Mouse (Mus musculus) spleen, adult 12 weeks (tissue): ENCODE measurements around the gene Tmem136.

Experiments used
- DNase-seq: peaks from one replicate; pipeline ENCODE4 v3.0.0; 2022; ENCODE audit warnings: low spot score

Tmem136 gene

GRCm38 (mm10) chr9:43076163-43076562 lies 40.2 kb downstream of the Tmem136 start:
- DNase-seq = no peak

- DNase-seq = no peak
Observed at GRCm38 (mm10) chr9:43074611-43075010, 41.8 kb downstream of the Tmem136 start.

GRCm38 (mm10) chr9:43071741-43072140 lies 44.6 kb downstream of the Tmem136 start:
- no peak for DNase-seq

- DNase-seq = no peak
Observed at GRCm38 (mm10) chr9:43071176-43071575, 45.2 kb downstream of the Tmem136 start.

GRCm38 (mm10) chr9:43070566-43070965 lies 45.8 kb downstream of the Tmem136 start:
- DNase-seq = no peak

GRCm38 (mm10) chr9:43070153-43070552 lies 46.2 kb downstream of the Tmem136 start:
- no peak for DNase-seq

- DNase-seq = no peak
Observed at GRCm38 (mm10) chr9:43067896-43068295, 48.5 kb downstream of the Tmem136 start.

GRCm38 (mm10) chr9:43065231-43065630 lies 51.1 kb downstream of the Tmem136 start:
- DNase-seq = no peak

GRCm38 (mm10) chr9:43061545-43061944 lies 54.8 kb downstream of the Tmem136 start:
- DNase-seq = no peak
